Mouse (Mus musculus): ENCODE data around the gene Elk4.

DNA sequence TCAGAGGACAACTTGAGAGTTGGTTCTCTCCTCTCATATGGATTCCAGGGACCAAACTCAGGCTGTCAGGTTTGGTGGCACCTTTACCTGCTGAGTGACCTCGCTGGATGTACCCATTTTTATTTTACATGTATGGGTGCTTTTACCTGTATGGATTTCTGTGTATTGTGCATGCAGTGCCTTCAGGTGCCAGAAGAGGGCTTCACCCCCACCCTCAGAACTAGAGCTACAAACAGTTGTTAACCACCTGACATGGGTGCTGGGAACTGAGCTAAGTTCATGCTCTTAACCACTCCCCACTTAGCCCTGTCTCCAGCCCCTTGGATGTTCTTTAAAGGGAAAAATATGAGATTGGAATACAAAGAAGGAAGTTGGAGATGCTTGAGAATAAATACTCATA is 7.4 kb downstream of the Elk4 start:
- peak; percentile 55 for TF ChIP-seq CTCF (IDR thresholded peaks at IDR 0.05; ENCODE audit: low read depth)
- TF ChIP-seq EP300 (IDR thresholded peaks at IDR 0.05; ENCODE audit: low read depth), result no peak
